Mouse (Mus musculus) c-Kit-negative CD71-positive TER-119-positive erythroid progenitor cells, embryonic 14.5 days (primary cell): Measurements from ENCODE around the gene Ip6k2.

Experiments used
- DNase-seq: peaks from one replicate; pipeline ENCODE4 v3.0.0-alpha.2; 2013; ENCODE audit warnings: low read depth, low spot score

Ip6k2 gene

GRCm38 (mm10) chr9:108782836-108783547, 604 bp upstream of the Ip6k2 start:
- DNase-seq, result no peak

- DNase-seq, result no peak
Observed at GRCm38 (mm10) chr9:108785416-108785815, 1.8 kb downstream of the Ip6k2 start.

DNA sequence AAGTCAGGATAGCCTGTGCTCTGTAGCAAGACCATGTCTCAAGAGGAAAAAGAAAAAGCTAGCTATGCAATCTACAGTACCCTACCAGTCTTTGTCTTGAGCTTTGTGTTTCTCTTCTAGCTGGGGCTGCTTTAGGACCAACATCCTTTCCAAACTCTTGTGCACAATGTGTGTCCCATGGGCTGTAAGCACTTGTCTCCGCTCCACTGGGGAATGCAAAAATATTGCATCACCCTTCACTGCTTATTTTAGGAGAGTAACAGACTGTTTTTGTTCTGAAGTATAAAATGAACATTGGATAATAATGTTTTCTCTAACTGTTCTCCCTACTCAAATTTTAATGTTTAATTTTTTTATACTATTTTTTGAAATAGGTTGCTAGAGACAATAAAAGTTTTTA, 2.9 kb downstream of the Ip6k2 start:
- DNase-seq, result no peak

GRCm38 (mm10) chr9:108787080-108787479, 3.5 kb downstream of the Ip6k2 start:
- DNase-seq, result no peak

- no peak for DNase-seq
Observed at GRCm38 (mm10) chr9:108788713-108789112, 5.1 kb downstream of the Ip6k2 start.

GRCm38 (mm10) chr9:108792307-108792706, 8.7 kb downstream of the Ip6k2 start:
- DNase-seq, result no peak

- DNase-seq, result no peak
Observed at GRCm38 (mm10) chr9:108792730-108793129, 9.1 kb downstream of the Ip6k2 start.

DNA sequence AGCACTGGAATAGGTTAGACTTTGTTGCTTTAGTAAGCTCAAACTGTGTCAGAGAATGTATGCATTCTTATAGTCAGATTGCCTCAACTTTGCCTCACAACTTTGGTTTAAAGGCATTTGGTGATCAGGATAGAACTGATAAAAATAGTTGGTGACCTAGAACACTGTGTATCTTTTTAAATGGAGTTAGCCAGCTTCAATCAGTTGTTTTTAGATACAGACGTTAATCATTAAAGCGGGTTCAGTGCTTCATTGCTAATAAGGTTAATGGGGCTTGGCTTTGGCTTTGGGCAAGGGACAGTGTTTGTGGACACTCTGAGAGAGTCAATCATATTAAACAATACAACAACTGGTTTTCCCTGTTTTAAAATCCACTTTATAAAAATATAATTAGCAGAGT, 11.7 kb downstream of the Ip6k2 start:
- DNase-seq, result no peak

DNA sequence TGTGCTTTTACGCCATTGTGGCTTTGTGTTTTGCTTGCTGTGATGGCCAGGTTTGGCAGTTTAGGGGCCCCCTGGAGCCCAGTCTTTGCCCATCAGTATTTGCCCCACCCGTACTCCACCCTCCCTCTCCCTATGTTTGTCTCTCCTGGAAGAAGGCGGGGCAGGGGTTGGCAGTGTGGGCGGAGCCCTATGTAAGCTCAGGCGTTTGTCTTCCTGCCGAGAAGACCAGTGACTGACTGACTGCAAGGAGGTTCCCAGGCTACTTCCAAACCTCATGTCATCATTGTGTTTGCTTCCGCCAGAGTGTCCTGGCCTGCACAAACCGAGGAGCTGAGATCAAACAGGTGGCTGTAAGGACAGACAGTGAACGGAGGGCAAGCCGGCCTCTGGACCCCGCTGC, 12.2 kb downstream of the Ip6k2 start:
- peak; percentile 75 for DNase-seq

GRCm38 (mm10) chr9:108796351-108796981, 12.9 kb downstream of the Ip6k2 start:
- DNase-seq, result no peak

DNA sequence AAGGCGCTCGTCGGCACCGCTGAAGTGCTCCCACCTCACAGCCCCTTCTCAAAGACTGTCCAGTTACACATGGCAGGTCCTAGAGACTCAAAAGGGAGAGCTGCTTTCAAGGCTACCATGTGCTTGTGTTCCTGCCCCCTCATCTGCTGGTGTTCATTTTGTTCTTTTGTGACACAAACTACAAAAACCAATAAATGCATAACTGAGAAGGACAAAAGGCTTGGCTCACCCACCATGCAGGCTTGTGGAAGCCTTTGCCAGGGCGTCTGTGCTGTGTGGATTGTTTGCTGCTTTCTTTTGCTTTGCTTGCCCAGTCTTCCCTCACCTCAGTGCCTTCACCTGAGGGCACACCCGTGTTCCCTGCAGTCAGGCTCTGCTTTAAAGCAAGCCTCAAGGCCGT, 13.9 kb downstream of the Ip6k2 start:
- DNase-seq, result no peak

DNA sequence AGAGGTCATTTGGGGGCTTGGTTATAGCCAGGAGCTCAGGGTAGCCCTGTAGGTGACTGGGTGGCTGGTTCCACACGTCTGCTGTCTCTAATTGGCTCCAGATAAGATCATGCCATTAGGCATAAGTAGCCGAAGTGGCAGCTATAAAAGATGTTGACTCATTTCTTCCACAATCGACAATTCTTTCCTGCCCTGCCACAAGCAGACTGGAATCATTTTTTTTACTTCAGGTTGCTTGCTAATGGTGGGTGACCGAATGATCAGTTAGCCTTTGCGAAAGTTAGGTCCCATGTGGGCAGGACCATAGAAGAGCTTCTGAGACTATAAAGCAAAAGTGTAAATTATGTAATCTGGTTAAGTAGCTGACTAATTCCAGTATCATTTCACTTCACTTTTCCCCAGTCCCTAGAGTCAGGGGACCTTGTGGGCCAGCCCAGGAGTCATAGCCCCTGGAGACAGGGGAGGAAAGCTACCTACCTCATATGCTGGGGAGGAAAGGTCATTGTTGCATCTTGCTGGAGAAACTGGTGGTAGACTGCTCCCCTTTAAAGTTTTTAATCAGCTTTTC, 15.0 kb downstream of the Ip6k2 start:
- DNase-seq, result no peak

- no peak for DNase-seq
Observed at GRCm38 (mm10) chr9:108799564-108799963, 16.0 kb downstream of the Ip6k2 start.

- no peak for DNase-seq
Observed at GRCm38 (mm10) chr9:108805768-108806167, 22.2 kb downstream of the Ip6k2 start.

- DNase-seq, result no peak
Observed at GRCm38 (mm10) chr9:108806379-108806778, 22.8 kb downstream of the Ip6k2 start.

- no peak for DNase-seq
Observed at GRCm38 (mm10) chr9:108806831-108807230, 23.2 kb downstream of the Ip6k2 start.

GRCm38 (mm10) chr9:108807674-108808073, 24.1 kb downstream of the Ip6k2 start:
- DNase-seq, result peak; percentile 61

- DNase-seq, result peak; percentile 92
Observed at GRCm38 (mm10) chr9:108808163-108808665, 24.6 kb downstream of the Ip6k2 start, which contains the start of gene Nckipsd. Gene Nckipsd, plus strand, starts transcription at chr9:108808368.

DNA sequence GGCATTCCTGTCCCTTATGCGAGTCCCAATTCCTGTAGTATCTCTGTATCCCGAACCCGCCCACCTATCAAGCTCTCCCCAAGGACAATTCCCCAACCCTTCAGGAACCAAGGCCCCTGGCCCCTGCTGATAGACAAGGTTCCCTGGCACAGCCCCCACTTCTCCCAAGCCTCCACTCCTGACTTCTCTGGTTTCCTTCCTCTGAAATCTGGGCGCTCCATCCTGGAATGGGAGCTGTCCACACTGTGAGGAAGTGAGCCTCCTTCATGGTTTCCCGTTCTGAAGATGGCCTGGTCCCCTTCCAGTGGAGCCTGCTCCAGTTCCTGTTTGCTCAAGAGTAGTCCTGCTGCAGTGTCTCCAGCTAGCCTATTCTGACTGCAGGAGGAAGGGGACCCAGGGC, 25.6 kb downstream of the Ip6k2 start:
- DNase-seq, result no peak

DNA sequence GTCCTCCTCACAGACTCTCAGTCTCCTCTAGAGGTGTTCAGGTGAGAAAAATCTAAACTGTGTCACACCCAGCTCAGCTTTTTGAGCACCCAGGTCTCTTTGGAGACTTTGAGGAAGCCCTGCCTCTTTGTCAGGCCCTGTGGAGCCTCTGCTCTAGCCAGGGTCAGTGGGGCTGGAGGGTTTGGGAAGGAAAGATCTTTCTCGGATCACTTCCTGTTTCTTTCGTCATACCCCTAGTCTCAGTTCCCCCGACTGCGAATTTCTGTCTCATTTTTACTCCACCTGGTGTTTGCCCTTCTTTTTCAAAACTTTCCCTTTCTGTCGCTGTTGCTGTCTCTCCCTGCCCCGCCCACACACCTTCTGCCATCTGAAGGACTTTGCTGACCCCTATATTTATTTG, 26.1 kb downstream of the Ip6k2 start:
- no peak for DNase-seq

GRCm38 (mm10) chr9:108810516-108810915, 26.9 kb downstream of the Ip6k2 start:
- no peak for DNase-seq

DNA sequence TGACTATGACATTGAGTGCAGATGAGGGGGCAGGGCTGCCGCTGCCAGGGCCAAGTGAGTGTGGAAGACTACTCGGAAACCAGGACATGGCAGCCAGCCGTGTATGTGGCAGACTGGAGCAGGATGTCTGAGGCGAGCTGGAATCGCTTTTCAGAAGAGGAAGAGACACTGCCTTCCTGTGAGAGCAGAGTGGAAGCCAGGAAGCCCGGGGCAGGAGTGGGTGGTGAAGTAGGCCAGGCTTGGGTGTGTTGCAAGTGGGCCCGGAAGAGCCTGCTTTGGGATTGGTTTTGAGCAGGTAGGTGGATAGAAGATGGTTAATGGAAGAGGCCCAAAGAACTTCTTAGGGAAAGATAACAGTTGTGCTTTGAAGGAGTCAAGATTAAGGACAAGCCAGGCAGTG, 32.0 kb downstream of the Ip6k2 start:
- DNase-seq, result no peak

- peak; percentile 38 for DNase-seq
Observed at GRCm38 (mm10) chr9:108819495-108819894, 35.9 kb downstream of the Ip6k2 start.
